Mouse (Mus musculus): ENCODE measurements around the gene Dhodh. TPM values are rescaled to one million over a fixed set of nuclear protein-coding genes. Genes with fewer than 3 reads are reported as not detected.

The Dhodh gene
- polyA plus RNA-seq, 1 experiment = 18.4 TPM

DNA sequence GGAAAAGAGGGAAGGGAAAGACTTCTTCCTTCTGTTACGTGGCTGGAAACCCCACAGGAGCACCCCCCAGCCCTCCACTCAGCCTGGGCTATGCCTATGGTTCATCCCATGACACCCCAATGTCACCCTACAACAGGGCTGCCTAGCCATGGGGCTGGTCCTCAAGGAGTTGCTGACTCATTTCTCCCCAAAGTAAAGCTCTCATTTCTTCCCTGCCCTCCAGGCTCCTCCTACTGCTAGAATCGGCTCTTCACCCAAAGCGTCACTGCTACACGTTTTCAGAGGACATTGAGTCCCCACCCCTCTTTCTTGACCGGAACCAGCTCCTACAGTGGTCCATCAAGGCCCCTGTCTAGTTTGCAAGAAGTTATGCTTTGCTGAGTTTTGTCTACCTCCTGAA is 66.3 kb downstream of the Dhodh start:
- Histone ChIP-seq H3K27ac (ENCODE audit: insufficient read depth, low read length) (no peak overlapping the region), H3K36me3 (ENCODE audit: control insufficient read depth, insufficient read depth, low read length) (peaks cover 1% of the 10 kb centered on the region; the same call in 1 of the 2 replicates), H3K4me3 (ENCODE audit: extremely low read depth, insufficient read depth, insufficient read length) (no peak overlapping the region), H3K27me3 (ENCODE audit: control insufficient read depth, insufficient read depth, low read length) (no peaks in the 10 kb centered on the region), H3K4me1 (ENCODE audit: control insufficient read depth, insufficient read depth, insufficient read length) (no peaks in the 10 kb centered on the region)
- TF ChIP-seq POLR2A (IDR thresholded peaks at IDR 0.05; ENCODE audit: low read depth, low read length) = no peak
- TF ChIP-seq CTCF (IDR thresholded peaks at IDR 0.05; ENCODE audit: extremely low read depth, insufficient read depth, insufficient read length, insufficient replicate concordance) = no peak
- WGBS = 79% methylated on average over 5 of the region's 5 CpGs
- no peak for DNase-seq (ENCODE audit: low read depth in 1 of 2, low spot score in 2 of 2)

Other genes starting within 250 kb of the Dhodh start
- not detected in 2 replicates for gene Pmfbp1, start 114.6 kb downstream of the Dhodh start, polyA plus RNA-seq (2012; rRNA removed)
- gene Dhx38, start 42.8 kb downstream of the Dhodh start, polyA plus RNA-seq (2012; rRNA removed) = 20.1 and 22.6 TPM in 2 replicates
- 2.6 and 2.9 TPM in 2 replicates for gene Txnl4b, start 42.8 kb downstream of the Dhodh start, polyA plus RNA-seq (2012; rRNA removed)
- 22.1 and 31.9 TPM in 2 replicates for gene Hp, start 29.5 kb downstream of the Dhodh start, polyA plus RNA-seq (2012; rRNA removed)
- gene Pkd1l3, start 5.8 kb upstream of the Dhodh start, polyA plus RNA-seq (2012; rRNA removed) = 0.72 and 0.91 TPM in 2 replicates
- gene Ist1, start 84.6 kb upstream of the Dhodh start, polyA plus RNA-seq (2012; rRNA removed) = 23.5 and 26.3 TPM in 2 replicates
- 5.1 and 7.6 TPM in 2 replicates for gene Zfp821, start 96.9 kb upstream of the Dhodh start, polyA plus RNA-seq (2012; rRNA removed)
- 7.8 and 20.8 TPM in 2 replicates for gene Atxn1l, start 129.1 kb upstream of the Dhodh start, polyA plus RNA-seq (2012; rRNA removed)
- gene Ap1g1, start 169.9 kb upstream of the Dhodh start, polyA plus RNA-seq (2012; rRNA removed) = 15.9 and 16.5 TPM in 2 replicates

All from spleen, adult 2 months (tissue).